ENCODE assay signal across 14 mouse cellular contexts in genomic region chr5:99214400-99214799, GRCm38 (mm10).
DNase-seq lines count a peak whose midpoint lies in the region; ATAC-seq lines count a peak whose summit lies in the region.
"Had no signal": no experiment of that assay in that cellular context is flagged by ENCODE, and none has a peak within 500 bp of the region (broad histone marks: within the 10 kb centered on the region; RNA-seq: fewer than 3 reads in every experiment).

No protein-coding gene starts in this region.

- no peaks in the 10 kb centered on the region for H3K27me3 ChIP-seq in heart, embryonic 10.5 days (ENCODE audit: insufficient read depth, poor library complexity, severe bottlenecking)
- H3K27me3 ChIP-seq: embryonic facial prominence, embryonic 12.5 days; hindbrain, embryonic 12.5 days; liver, embryonic 13.5 days had no signal

- no peaks in the 10 kb centered on the region for H3K4me1 ChIP-seq in heart, embryonic 10.5 days
- H3K4me1 ChIP-seq: embryonic facial prominence, embryonic 12.5 days; liver, embryonic 13.5 days had no signal

- no peak overlapping the region for H3K4me3 ChIP-seq in heart, embryonic 10.5 days
- H3K4me3 ChIP-seq: embryonic facial prominence, embryonic 12.5 days; hindbrain, embryonic 12.5 days; liver, embryonic 13.5 days had no signal

- peak; percentile 40 to 56 for DNase-seq in heart, adult 18-20 months
- DNase-seq in heart, embryonic 10.5 days (ENCODE audit: low spot score), result no peak
- peak; percentile 82 for DNase-seq in right cerebral cortex, adult 18-20 months
- no peak for DNase-seq in right cerebral cortex, postnatal 10 days (ENCODE audit: low spot score in 2 of 2)
- peak; percentile 7 for DNase-seq in induced T-regulatory cell, adult 2 months (ENCODE audit: low read depth)
- no peak for DNase-seq in kidney, adult 8-10 months
- no peak for DNase-seq in T-cell, adult 2 months (ENCODE audit: low spot score)
- DNase-seq: cerebellum, adult 11 months; liver, embryonic 13.5 days had no signal

- peaks cover 38% of the 10 kb centered on the region for H3K36me3 ChIP-seq in heart, embryonic 10.5 days

- ATAC-seq in neutrophil, adult 5-6 weeks (ENCODE audit: extremely low read depth, insufficient number of reproducible peaks, low FRiP score, poor library complexity, severe bottlenecking), result peak; percentile 18; the same call in 1 of the 2 replicates
- ATAC-seq: midbrain, embryonic 16.5 days had no signal

- H3K27ac ChIP-seq in heart, embryonic 10.5 days, result no peak overlapping the region
- H3K27ac ChIP-seq: embryonic facial prominence, embryonic 12.5 days; hindbrain, embryonic 12.5 days; liver, embryonic 13.5 days; stomach, postnatal 0 days had no signal

- H3K9me3 ChIP-seq in heart, embryonic 10.5 days, result no peaks in the 10 kb centered on the region
- H3K9me3 ChIP-seq: hindbrain, embryonic 12.5 days; liver, embryonic 13.5 days had no signal

- 82% methylated on average over 6 of the region's 6 CpGs for WGBS in heart, embryonic 10.5 days

Comparison
In these comparisons a context has a peak if more than half of its experiments do, and no peak if none do; other contexts are left out.
1. DNase-seq: peak in heart, adult 18-20 months (2 of 2), right cerebral cortex, adult 18-20 months (single experiment) and induced T-regulatory cell, adult 2 months (single experiment); none in heart, embryonic 10.5 days (single experiment), right cerebral cortex, postnatal 10 days (0 of 2), kidney, adult 8-10 months (0 of 2) and T-cell, adult 2 months (single experiment).